Mouse (Mus musculus): Measurements from ENCODE around the gene Itgb2l.

- TF ChIP-seq MAFK (IDR thresholded peaks at IDR 0.05; ENCODE audit: insufficient read depth, low read depth, low read length) (no peak), CHD2 (IDR thresholded peaks at IDR 0.05; ENCODE audit: low read depth, low read length) (no peak), ZNF384 (IDR thresholded peaks at IDR 0.05; ENCODE audit: low read depth, low read length) (no peak)
Measured at GRCm38 (mm10) chr16:96391070-96391469, 52.3 kb downstream of the Itgb2l start.

Data from ES-E14 (cell line).